Comparison of ENCODE assay signal across 20 mouse cellular contexts in the genomic region with DNA sequence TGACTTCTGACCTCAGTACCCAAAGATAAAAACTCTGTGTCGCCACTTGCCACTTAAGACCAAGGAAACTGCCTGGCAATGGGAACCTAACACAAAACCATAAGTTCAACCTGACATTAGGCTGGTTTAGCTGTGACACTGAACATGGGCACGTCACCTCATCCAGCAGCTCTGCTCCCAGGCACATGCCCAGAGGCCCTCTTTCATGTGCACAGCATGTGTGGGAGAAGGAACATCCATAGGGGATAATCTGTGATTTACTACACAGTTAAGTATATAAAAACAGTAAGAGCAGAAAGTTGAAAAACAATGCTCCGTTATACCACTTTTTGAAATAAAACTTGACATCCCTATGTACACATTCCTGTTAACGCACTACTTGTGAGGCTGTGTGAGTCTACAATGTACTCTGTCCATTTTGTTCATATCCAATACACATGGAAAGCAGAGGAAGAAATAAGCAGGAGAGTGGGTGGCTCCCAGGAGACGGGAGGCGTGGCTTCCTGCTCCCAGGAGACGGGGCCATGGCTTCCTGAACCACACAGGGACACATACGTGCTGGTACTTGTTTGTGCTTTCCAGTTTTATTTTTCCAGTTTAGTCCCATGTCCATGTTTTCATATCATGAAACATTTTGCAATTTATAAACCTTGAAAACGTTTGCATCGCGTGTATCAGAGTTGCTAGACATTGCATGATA.
DNase-seq lines count a peak whose midpoint lies in the region; ATAC-seq lines count a peak whose summit lies in the region.
"Had no signal": no experiment of that assay in that cellular context is flagged by ENCODE, and none has a peak within 500 bp of the region (broad histone marks: within the 10 kb centered on the region; RNA-seq: fewer than 3 reads in every experiment).

No protein-coding gene starts in this region.

- no peak overlapping the region for H3K27ac ChIP-seq in forebrain, embryonic 12.5 days
- H3K27ac ChIP-seq: forebrain, embryonic 15.5 days; hindbrain, embryonic 14.5 days; limb, embryonic 15.5 days; liver, embryonic 15.5 days; midbrain, embryonic 13.5 days had no signal

- no peak overlapping the region for H3K9ac ChIP-seq in forebrain, embryonic 12.5 days
- H3K9ac ChIP-seq: forebrain, embryonic 15.5 days; hindbrain, embryonic 14.5 days; limb, embryonic 15.5 days; liver, embryonic 15.5 days; lung, embryonic 14.5 days; midbrain, embryonic 13.5 days had no signal

- H3K4me2 ChIP-seq in forebrain, embryonic 12.5 days = no peak overlapping the region
- H3K4me2 ChIP-seq: forebrain, embryonic 15.5 days; hindbrain, embryonic 14.5 days; limb, embryonic 15.5 days; liver, embryonic 15.5 days; lung, embryonic 14.5 days; midbrain, embryonic 13.5 days had no signal

- no peak for ATAC-seq in forebrain, embryonic 12.5 days (ENCODE audit: low FRiP score)
- ATAC-seq: forebrain, embryonic 15.5 days; intestine, postnatal 0 days; midbrain, embryonic 13.5 days; Patski had no signal

- no peaks in the 10 kb centered on the region for H3K9me3 ChIP-seq in forebrain, embryonic 12.5 days
- H3K9me3 ChIP-seq: forebrain, embryonic 15.5 days; limb, embryonic 15.5 days; liver, embryonic 15.5 days; megakaryocyte, embryonic 14.5 days; midbrain, embryonic 13.5 days had no signal

- 93% methylated on average over 11 of the region's 11 CpGs for WGBS in forebrain, embryonic 12.5 days

- H3K36me3 ChIP-seq in forebrain, embryonic 12.5 days (replicated peaks) = 0 out of 2 replicates have a peak, but pooled peaks cover 6% of the 10 kb centered on the region
- H3K36me3 ChIP-seq: forebrain, embryonic 15.5 days; liver, embryonic 15.5 days had no signal

- DNase-seq in gastrocnemius, postnatal 14 days = peak; percentile 31
- DNase-seq in gastrocnemius, postnatal 10 days = no peak
- DNase-seq in heart, postnatal 10 days = peak; percentile 31 to 36
- no peak for DNase-seq in heart, adult 8-10 months (ENCODE audit: low spot score)
- peak; percentile 21 to 35 for DNase-seq in lung, postnatal 4 days
- DNase-seq in lung, postnatal 36 days = no peak
- DNase-seq in heart, postnatal 25 days (ENCODE audit: low spot score) = peak; percentile 20
- DNase-seq: cerebellum, adult 8-10 months; cerebellum, postnatal 36 days; lung, embryonic 14.5 days; right cerebral cortex, postnatal 14 days had no signal

- no peaks in the 10 kb centered on the region for H3K27me3 ChIP-seq in forebrain, embryonic 12.5 days
- H3K27me3 ChIP-seq: forebrain, embryonic 15.5 days; limb, embryonic 15.5 days; liver, embryonic 15.5 days; megakaryocyte, embryonic 14.5 days; midbrain, embryonic 13.5 days; Patski had no signal

- H3K4me1 ChIP-seq in forebrain, embryonic 12.5 days = peaks cover 17% of the 10 kb centered on the region

- H3K4me3 ChIP-seq in forebrain, embryonic 12.5 days (replicated peaks) = no peak overlapping the region
- H3K4me3 ChIP-seq: forebrain, embryonic 15.5 days; limb, embryonic 15.5 days; liver, embryonic 15.5 days; megakaryocyte, embryonic 14.5 days; midbrain, embryonic 13.5 days had no signal

- intact Hi-C loops in gastrocnemius, postnatal 14 days (cut with DNase I; ENCODE audit: low total_unique reads) = no loop called here
- intact Hi-C loops in heart, postnatal 10 days (cut with DNase I) = loop anchor here (5.0 kb wide), 1 partner anchor 71 kb away; a partner anchor contains a TSS
- intact Hi-C loops in heart, postnatal 25 days (cut with DNase I) = loop anchor here (5.0 kb wide), 1 partner anchor 44 kb away; no protein-coding TSS in a partner anchor

Comparison
In these comparisons a context has a peak if more than half of its experiments do, and no peak if none do; other contexts are left out.
1. DNase-seq: peak in gastrocnemius, postnatal 14 days (single experiment), heart, postnatal 10 days (2 of 2), lung, postnatal 4 days (2 of 2) and heart, postnatal 25 days (single experiment); none in gastrocnemius, postnatal 10 days (single experiment), heart, adult 8-10 months (single experiment) and lung, postnatal 36 days (single experiment).